Mouse (Mus musculus): ENCODE measurements at regions not wholly inside any gene's neighbourhood (a gene's known extent, or its start where the extent isn't known, plus 50 kb on each side); places are given as distances from the start of the nearest gene placed in this dataset.

- TF ChIP-seq CTCF (conservative IDR thresholded peaks at IDR 0.05; ENCODE audit: insufficient read depth, insufficient read length, low read depth, low read length): no peak
- TF ChIP-seq POLR2A (IDR thresholded peaks at IDR 0.05; ENCODE audit: low read depth, low read length): no peak
Observed at GRCm38 (mm10) chr13:60004611-60005010, 172.6 kb downstream of the Gas1 start.
